Mouse (Mus musculus) lung, embryonic 16.5 days (tissue): Measurements from ENCODE around the gene Antxr1. TPM values are rescaled to one million over a fixed set of nuclear protein-coding genes. Genes with fewer than 3 reads are reported as not detected.

Experiments used
- ATAC-seq: fragments of 200-750 bp; cut with Nextera tagmentation; 2 replicates; pipeline ENCODE4 v1.8.0; 2017; ENCODE audit warnings: low read depth, mild to moderate bottlenecking, moderate library complexity
- H3K27ac ChIP-seq: fragments of 300-500 bp; sonication (generic); 2 replicates; pipeline ENCODE4 v1.5.1; 2014; ENCODE audit warnings: mild to moderate bottlenecking, control low read depth, low read length
- H3K27me3 ChIP-seq: fragments of 300-500 bp; sonication (generic); 2 replicates; pipeline ENCODE4 v1.6.1; 2014; ENCODE audit warnings: low read depth, low read length, mixed read lengths; ENCODE audit not compliant: control insufficient read depth, insufficient read depth
- H3K36me3 ChIP-seq: fragments of 300-500 bp; sonication (generic); 2 replicates; pipeline ENCODE4 v1.6.1; 2014; ENCODE audit warnings: low read length; ENCODE audit not compliant: control insufficient read depth, insufficient read depth
- H3K4me1 ChIP-seq: fragments of 300-500 bp; sonication (generic); replicated peaks from 2 replicates; pipeline ENCODE4 v1.6.1; 2014; ENCODE audit warnings: low read length, mixed read lengths; ENCODE audit not compliant: control insufficient read depth, insufficient read depth
- H3K4me2 ChIP-seq: fragments of 300-500 bp; sonication (generic); 2 replicates; pipeline ENCODE4 v1.6.1; 2014; ENCODE audit warnings: low read depth, low read length, control low read depth
- H3K4me3 ChIP-seq: fragments of 300-500 bp; sonication (generic); 2 replicates; pipeline ENCODE4 v1.5.1; 2014; ENCODE audit warnings: mild to moderate bottlenecking, low read length, control low read depth
- H3K9ac ChIP-seq: fragments of 300-500 bp; sonication (generic); 2 replicates; pipeline ENCODE4 v1.6.1; 2014; ENCODE audit warnings: low read length, control low read depth
- H3K9me3 ChIP-seq: fragments of 300-500 bp; sonication (generic); 2 replicates; pipeline ENCODE4 v1.6.1; 2016; ENCODE audit warnings: low read length; ENCODE audit not compliant: control insufficient read depth
- WGBS: fragments of 180-500 bp; shearing (Covaris S2); extraction: QIAGEN DNeasy Blood & Tissue Kit; methylation state at CpG from one replicate; pipeline ENCODE4 v1.1.7; 2014; 5-methylcytosine and 5-hydroxymethylcytosine counted together
- polyA plus RNA-seq: library from polyadenylated mRNA; unstranded; fragments of >200 nt; fragmentation: Nextera tagmentation; extraction: Ambion mirVana; gene quantifications from 2 replicates; pipeline ENCODE4 v1.2.1, GENCODE M21; 2015

Antxr1 gene
- polyA plus RNA-seq, 1 experiment from 2014 or later, result 11.4 TPM

- ATAC-seq, result no peak
- 26% methylated on average over 5 of the region's 5 CpGs for WGBS
- peak overlapping the region; percentile 87 for H3K27ac ChIP-seq
Observed at GRCm38 (mm10) chr6:87278151-87278550, 57.5 kb downstream of the Antxr1 start.

GRCm38 (mm10) chr6:87277527-87277926, 58.1 kb downstream of the Antxr1 start:
- H3K4me3 ChIP-seq, result no peak overlapping the region
- H3K27me3 ChIP-seq, result no peaks in the 10 kb centered on the region
- peak; percentile 76 for ATAC-seq
- peak overlapping the region; percentile 25 for H3K4me2 ChIP-seq
- peak overlapping the region; percentile 3; the same call in 1 of the 2 replicates for H3K9ac ChIP-seq
- peaks cover 60% of the 10 kb centered on the region for H3K4me1 ChIP-seq
- peak overlapping the region; percentile 87 for H3K27ac ChIP-seq
- H3K36me3 ChIP-seq, result peaks cover 5% of the 10 kb centered on the region
- peaks cover 3% of the 10 kb centered on the region; the same call in 1 of the 2 replicates for H3K9me3 ChIP-seq
- WGBS, result 4% methylated on average over 3 of the region's 3 CpGs

More at GRCm38 (mm10) chr6:87278151-87278550, 57.5 kb downstream of the Antxr1 start:
- no peak overlapping the region for H3K4me3 ChIP-seq
- H3K4me1 ChIP-seq, result peaks cover 60% of the 10 kb centered on the region
- H3K27me3 ChIP-seq, result no peaks in the 10 kb centered on the region
- peaks cover 3% of the 10 kb centered on the region; the same call in 1 of the 2 replicates for H3K9me3 ChIP-seq
- H3K36me3 ChIP-seq, result peaks cover 5% of the 10 kb centered on the region
- H3K9ac ChIP-seq, result no peak overlapping the region
- H3K4me2 ChIP-seq, result no peak overlapping the region

GRCm38 (mm10) chr6:87276941-87277340, 58.7 kb downstream of the Antxr1 start:
- peaks cover 5% of the 10 kb centered on the region for H3K36me3 ChIP-seq
- no peak overlapping the region for H3K4me3 ChIP-seq
- H3K27ac ChIP-seq, result peak overlapping the region; percentile 87
- H3K9me3 ChIP-seq, result peaks cover 3% of the 10 kb centered on the region; the same call in 1 of the 2 replicates
- H3K9ac ChIP-seq, result no peak overlapping the region; the same call in 1 of the 2 replicates
- 35% methylated on average over 7 of the region's 7 CpGs for WGBS
- H3K27me3 ChIP-seq, result no peaks in the 10 kb centered on the region
- ATAC-seq, result peak; percentile 24; the same call in 1 of the 2 replicates
- H3K4me1 ChIP-seq, result peaks cover 60% of the 10 kb centered on the region
- H3K4me2 ChIP-seq, result peak overlapping the region; percentile 25

GRCm38 (mm10) chr6:87274779-87275178, 60.8 kb downstream of the Antxr1 start:
- Histone ChIP-seq H3K27ac (no peak overlapping the region), H3K4me2 (no peak overlapping the region), H3K27me3 (no peaks in the 10 kb centered on the region), H3K36me3 (peaks cover 5% of the 10 kb centered on the region), H3K4me3 (no peak overlapping the region), H3K9ac (no peak overlapping the region), H3K4me1 (peaks cover 74% of the 10 kb centered on the region), H3K9me3 (peaks cover 3% of the 10 kb centered on the region; the same call in 1 of the 2 replicates)
- 97% methylated on average over 5 of the region's 5 CpGs for WGBS
- no peak for ATAC-seq

GRCm38 (mm10) chr6:87273791-87274190, 61.8 kb downstream of the Antxr1 start:
- ATAC-seq, result no peak
- 52% methylated on average over 3 of the region's 3 CpGs for WGBS

GRCm38 (mm10) chr6:87273141-87273540, 62.5 kb downstream of the Antxr1 start:
- no peak overlapping the region for H3K4me2 ChIP-seq
- ATAC-seq, result no peak
- no peak overlapping the region for H3K4me3 ChIP-seq
- H3K36me3 ChIP-seq, result peaks cover 5% of the 10 kb centered on the region
- H3K27me3 ChIP-seq, result no peaks in the 10 kb centered on the region
- H3K9ac ChIP-seq, result no peak overlapping the region
- no peak overlapping the region; the same call in 1 of the 2 replicates for H3K27ac ChIP-seq
- WGBS, result 46% methylated on average over 4 of the region's 4 CpGs
- H3K9me3 ChIP-seq, result peaks cover 3% of the 10 kb centered on the region; the same call in 1 of the 2 replicates
- peaks cover 60% of the 10 kb centered on the region for H3K4me1 ChIP-seq

More at GRCm38 (mm10) chr6:87273791-87274190, 61.8 kb downstream of the Antxr1 start:
- Histone ChIP-seq H3K4me1 (peaks cover 67% of the 10 kb centered on the region), H3K9me3 (peaks cover 3% of the 10 kb centered on the region; the same call in 1 of the 2 replicates), H3K4me2 (no peak overlapping the region), H3K27ac (no peak overlapping the region), H3K9ac (no peak overlapping the region), H3K27me3 (no peaks in the 10 kb centered on the region), H3K36me3 (peaks cover 5% of the 10 kb centered on the region), H3K4me3 (no peak overlapping the region)

GRCm38 (mm10) chr6:87272202-87272601, 63.4 kb downstream of the Antxr1 start:
- no peak overlapping the region for H3K4me2 ChIP-seq
- H3K27me3 ChIP-seq, result no peaks in the 10 kb centered on the region
- H3K4me3 ChIP-seq, result no peak overlapping the region
- 50% methylated on average over 2 of the region's 2 CpGs for WGBS
- peaks cover 51% of the 10 kb centered on the region for H3K4me1 ChIP-seq
- peaks cover 5% of the 10 kb centered on the region for H3K36me3 ChIP-seq
- peak; percentile 43 for ATAC-seq
- peak overlapping the region; percentile 64; the same call in 1 of the 2 replicates for H3K27ac ChIP-seq
- peaks cover 3% of the 10 kb centered on the region; the same call in 1 of the 2 replicates for H3K9me3 ChIP-seq
- H3K9ac ChIP-seq, result no peak overlapping the region

GRCm38 (mm10) chr6:87270452-87270851, 65.2 kb downstream of the Antxr1 start:
- peaks cover 38% of the 10 kb centered on the region for H3K4me1 ChIP-seq
- peaks cover 3% of the 10 kb centered on the region; the same call in 1 of the 2 replicates for H3K9me3 ChIP-seq
- peak overlapping the region; percentile 48; the same call in 1 of the 2 replicates for H3K27ac ChIP-seq
- H3K4me2 ChIP-seq, result no peak overlapping the region
- WGBS, result 10% methylated on average over 7 of the region's 7 CpGs
- H3K9ac ChIP-seq, result no peak overlapping the region
- H3K36me3 ChIP-seq, result peaks cover 8% of the 10 kb centered on the region
- H3K4me3 ChIP-seq, result no peak overlapping the region
- peak; percentile 37; the same call in 1 of the 2 replicates for ATAC-seq
- no peaks in the 10 kb centered on the region for H3K27me3 ChIP-seq

- H3K36me3 ChIP-seq, result peaks cover 7% of the 10 kb centered on the region
- H3K4me2 ChIP-seq, result no peak overlapping the region
- H3K9ac ChIP-seq, result no peak overlapping the region
- WGBS, result 44% methylated on average over 7 of the region's 7 CpGs
- ATAC-seq, result no peak
- H3K4me3 ChIP-seq, result no peak overlapping the region
- no peaks in the 10 kb centered on the region for H3K27me3 ChIP-seq
- H3K4me1 ChIP-seq, result peaks cover 38% of the 10 kb centered on the region
- H3K27ac ChIP-seq, result no peak overlapping the region
- peaks cover 3% of the 10 kb centered on the region; the same call in 1 of the 2 replicates for H3K9me3 ChIP-seq
Observed at GRCm38 (mm10) chr6:87269950-87270349, 65.7 kb downstream of the Antxr1 start.
